Mouse (Mus musculus) embryonic facial prominence, embryonic 13.5 days (tissue): Measurements from ENCODE around the gene Epha7. TPM values are rescaled to one million over a fixed set of nuclear protein-coding genes. Genes with fewer than 3 reads are reported as not detected.

Experiments used
- ATAC-seq: fragments of 200-750 bp; cut with Nextera tagmentation; 2 replicates; pipeline ENCODE4 v1.8.0; 2017; ENCODE audit warnings: low read depth; ENCODE audit not compliant: insufficient number of reproducible peaks, insufficient read depth, low FRiP score, low TSS enrichment
- H3K27ac ChIP-seq: fragments of 300-500 bp; sonication (generic); 2 replicates; pipeline ENCODE4 v1.5.1; 2015; ENCODE audit warnings: moderate library complexity, mild to moderate bottlenecking, inconsistent platforms
- H3K27me3 ChIP-seq: fragments of 300-500 bp; sonication (generic); 2 replicates; pipeline ENCODE4 v1.6.1; 2015; ENCODE audit warnings: mild to moderate bottlenecking, inconsistent platforms
- H3K36me3 ChIP-seq: fragments of 300-500 bp; sonication (generic); 2 replicates; pipeline ENCODE4 v1.6.1; 2015; ENCODE audit warnings: mild to moderate bottlenecking, inconsistent platforms
- H3K4me1 ChIP-seq: fragments of 300-500 bp; sonication (generic); 2 replicates; pipeline ENCODE4 v1.6.1; 2015; ENCODE audit warnings: inconsistent platforms
- H3K4me2 ChIP-seq: fragments of 300-500 bp; sonication (generic); 2 replicates; pipeline ENCODE4 v1.6.1; 2015; ENCODE audit warnings: moderate library complexity, mild to moderate bottlenecking, inconsistent platforms
- H3K4me3 ChIP-seq: fragments of 300-500 bp; sonication (generic); 2 replicates; pipeline ENCODE4 v1.5.1; 2015; ENCODE audit warnings: mild to moderate bottlenecking, inconsistent platforms
- H3K9ac ChIP-seq: fragments of 300-500 bp; sonication (generic); 2 replicates; pipeline ENCODE4 v1.6.1; 2015; ENCODE audit warnings: mild to moderate bottlenecking, inconsistent platforms
- H3K9me3 ChIP-seq: fragments of 300-500 bp; sonication (generic); 2 replicates; pipeline ENCODE4 v1.6.1; 2016; ENCODE audit warnings: inconsistent platforms
- WGBS: fragments of 180-500 bp; shearing (Covaris S2); methylation state at CpG from one replicate; pipeline ENCODE4 v1.1.7; 2015; ENCODE audit warnings: mixed read lengths; 5-methylcytosine and 5-hydroxymethylcytosine counted together
- polyA plus RNA-seq: library from polyadenylated mRNA; unstranded; fragments of >200 nt; fragmentation: Nextera tagmentation; extraction: Ambion mirVana; gene quantifications from 2 replicates; pipeline ENCODE4 v1.2.1, GENCODE M21; 2015

Epha7 gene
- polyA plus RNA-seq, 1 experiment from 2014 or later: 61.1 TPM

DNA sequence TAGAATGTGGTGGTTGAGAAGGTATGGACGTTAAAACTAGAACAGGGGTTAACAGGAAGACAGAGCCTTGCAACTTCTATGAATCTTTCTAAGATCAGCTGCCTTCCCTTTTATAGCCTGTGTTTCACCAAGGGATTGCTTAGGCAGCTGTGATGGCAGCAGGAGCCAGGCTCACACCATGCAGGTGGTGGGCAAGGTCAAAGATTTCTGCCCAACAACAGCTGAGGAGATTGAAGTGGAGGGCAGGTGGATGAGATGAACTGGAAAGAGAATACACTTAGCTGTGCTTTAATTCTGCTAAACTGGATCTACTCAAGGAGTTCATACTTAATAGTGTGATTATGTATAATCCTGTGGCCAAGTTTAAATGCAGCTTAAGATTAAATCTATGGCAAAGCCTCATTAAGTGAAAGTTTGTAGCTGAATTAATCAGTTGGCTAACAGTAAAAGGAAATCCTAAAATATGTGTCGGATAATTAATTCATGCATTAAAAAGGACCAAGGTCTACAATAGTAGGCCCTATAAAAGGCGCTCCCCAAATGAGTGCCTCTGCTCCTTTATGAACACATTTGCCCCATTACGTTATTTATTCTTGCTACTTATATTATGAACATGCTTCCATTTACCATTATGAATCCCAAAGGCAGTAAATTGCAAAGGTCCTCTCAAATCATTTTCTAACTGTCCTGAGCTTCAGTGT, 89.2 kb downstream of the Epha7 start:
- no peaks in the 10 kb centered on the region for H3K9me3 ChIP-seq
- H3K36me3 ChIP-seq: no peaks in the 10 kb centered on the region
- no peak overlapping the region for H3K4me3 ChIP-seq
- H3K27ac ChIP-seq: no peak overlapping the region
- no peak overlapping the region for H3K4me2 ChIP-seq
- no peaks in the 10 kb centered on the region for H3K4me1 ChIP-seq
- no peaks in the 10 kb centered on the region for H3K27me3 ChIP-seq
- ATAC-seq: no peak
- 91% methylated on average over 4 of the region's 4 CpGs for WGBS
- no peak overlapping the region for H3K9ac ChIP-seq

DNA sequence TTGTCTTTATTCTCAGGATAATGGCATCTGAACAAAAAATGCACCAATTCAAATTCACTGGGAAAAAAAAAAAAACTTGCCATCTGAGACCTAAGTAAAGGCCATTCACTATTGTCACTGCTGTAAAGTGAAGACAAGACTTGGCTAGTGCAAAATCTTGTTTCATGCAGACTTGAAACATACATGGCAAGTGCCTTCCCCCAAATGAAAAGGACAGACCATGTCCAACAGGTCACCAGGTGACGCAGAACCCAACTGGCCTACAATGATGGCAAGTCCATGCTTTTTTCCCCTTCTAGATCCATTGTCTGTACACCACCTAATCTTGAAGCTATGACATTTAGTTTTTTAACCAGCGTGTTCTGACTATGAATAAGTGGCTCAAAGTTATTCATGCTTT, 94.1 kb downstream of the Epha7 start:
- 92% methylated on average over 2 of the region's 2 CpGs for WGBS
- Histone ChIP-seq H3K4me1 (no peaks in the 10 kb centered on the region), H3K27ac (no peak overlapping the region), H3K9ac (no peak overlapping the region), H3K4me3 (no peak overlapping the region), H3K27me3 (no peaks in the 10 kb centered on the region), H3K4me2 (no peak overlapping the region), H3K9me3 (no peaks in the 10 kb centered on the region), H3K36me3 (no peaks in the 10 kb centered on the region)
- ATAC-seq: no peak

DNA sequence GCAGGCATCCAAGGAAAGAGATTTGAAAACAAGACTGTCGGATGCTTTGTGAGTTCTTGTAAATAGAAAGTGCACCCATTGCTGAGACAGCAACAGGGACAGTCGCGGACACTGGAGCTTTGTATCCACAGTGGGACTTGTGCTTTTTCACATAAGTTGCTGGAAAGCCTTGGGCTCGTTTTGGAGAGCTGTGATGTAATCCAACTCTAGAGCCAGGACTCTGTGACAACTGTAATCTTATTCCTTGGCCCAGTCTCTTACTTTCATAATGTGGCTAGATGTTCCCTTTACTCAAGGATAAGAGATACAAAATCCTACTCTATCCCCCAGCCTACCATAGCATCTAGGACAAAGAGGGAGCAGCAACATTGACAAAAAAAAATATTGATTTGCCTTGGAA, 97.2 kb downstream of the Epha7 start:
- H3K27ac ChIP-seq: no peak overlapping the region
- H3K4me3 ChIP-seq: no peak overlapping the region
- 75% methylated on average over 4 of the region's 4 CpGs for WGBS
- no peaks in the 10 kb centered on the region for H3K4me1 ChIP-seq
- H3K9me3 ChIP-seq: no peaks in the 10 kb centered on the region
- no peaks in the 10 kb centered on the region for H3K36me3 ChIP-seq
- H3K9ac ChIP-seq: no peak overlapping the region
- ATAC-seq: no peak
- H3K4me2 ChIP-seq: no peak overlapping the region
- H3K27me3 ChIP-seq: no peaks in the 10 kb centered on the region

DNA sequence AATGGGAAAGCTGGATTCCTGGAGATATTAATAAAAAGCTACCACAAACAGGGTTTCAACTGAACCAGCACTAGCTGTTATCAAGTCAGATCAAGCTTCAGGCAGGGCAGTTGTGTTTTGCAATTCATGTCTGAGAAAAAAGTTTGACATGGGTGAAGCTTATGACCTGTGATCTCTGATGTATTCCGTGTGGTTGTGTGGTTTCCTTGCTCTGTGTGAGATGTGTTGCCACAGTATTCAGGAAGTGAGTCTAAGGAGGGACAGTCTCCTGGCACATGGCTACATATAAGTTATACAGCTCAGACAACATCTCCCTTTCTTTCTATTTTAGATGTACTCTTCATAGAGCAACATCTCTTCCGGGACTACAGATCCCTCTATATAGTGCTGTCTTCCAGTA, 99.1 kb downstream of the Epha7 start:
- 93% methylated on average over 2 of the region's 2 CpGs for WGBS
- no peaks in the 10 kb centered on the region for H3K36me3 ChIP-seq
- no peak overlapping the region for H3K4me3 ChIP-seq
- no peak for ATAC-seq
- H3K9ac ChIP-seq: no peak overlapping the region
- H3K9me3 ChIP-seq: no peaks in the 10 kb centered on the region
- no peaks in the 10 kb centered on the region for H3K27me3 ChIP-seq
- H3K4me2 ChIP-seq: no peak overlapping the region
- H3K27ac ChIP-seq: no peak overlapping the region
- no peaks in the 10 kb centered on the region for H3K4me1 ChIP-seq

DNA sequence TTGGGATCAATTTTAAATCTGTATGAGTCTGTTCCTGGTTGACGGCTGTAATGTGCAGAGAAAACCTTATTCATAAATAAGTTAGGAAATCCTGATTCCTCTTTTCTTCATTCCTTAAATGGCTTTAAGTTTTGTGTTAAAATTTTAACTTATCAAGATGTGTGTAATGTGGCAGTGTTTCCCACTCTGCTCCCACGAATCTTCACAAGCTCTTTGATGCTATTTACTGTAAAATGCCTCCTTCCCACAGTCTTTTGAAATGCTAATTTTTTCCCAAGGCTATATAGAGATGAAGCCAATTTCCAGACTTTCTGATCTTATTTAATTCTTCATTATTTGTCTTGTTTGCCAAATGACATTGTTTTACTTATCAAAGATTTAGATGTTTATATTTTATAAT, 100.7 kb downstream of the Epha7 start:
- Histone ChIP-seq H3K36me3 (no peaks in the 10 kb centered on the region), H3K4me1 (no peaks in the 10 kb centered on the region), H3K9me3 (no peaks in the 10 kb centered on the region), H3K27me3 (no peaks in the 10 kb centered on the region), H3K4me3 (no peak overlapping the region), H3K4me2 (no peak overlapping the region), H3K27ac (no peak overlapping the region), H3K9ac (no peak overlapping the region)
- WGBS: 56% methylated on average over 2 of the region's 2 CpGs
- ATAC-seq: no peak

DNA sequence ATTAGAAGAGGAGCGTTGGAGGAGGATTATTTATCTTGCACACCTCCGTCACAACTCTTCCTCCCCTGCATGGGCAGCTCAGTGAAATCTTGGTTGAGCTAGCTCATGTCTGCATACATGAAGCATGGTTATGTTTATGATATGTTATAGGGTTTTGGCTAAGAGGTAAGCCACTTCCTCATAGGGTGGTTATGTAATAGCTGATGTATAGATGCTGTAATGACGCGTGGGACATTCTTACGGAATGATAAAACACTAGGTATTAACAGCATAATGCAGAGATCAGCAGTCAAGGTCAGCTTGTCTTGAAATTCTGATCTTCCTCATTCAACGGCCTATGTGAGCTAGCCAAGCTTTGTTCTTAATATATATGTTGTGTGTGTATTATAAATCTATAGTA, 107.7 kb downstream of the Epha7 start:
- H3K27me3 ChIP-seq: no peaks in the 10 kb centered on the region
- no peak overlapping the region for H3K4me3 ChIP-seq
- no peaks in the 10 kb centered on the region for H3K9me3 ChIP-seq
- H3K27ac ChIP-seq: no peak overlapping the region
- H3K36me3 ChIP-seq: no peaks in the 10 kb centered on the region
- H3K9ac ChIP-seq: no peak overlapping the region
- no peaks in the 10 kb centered on the region for H3K4me1 ChIP-seq
- 95% methylated on average over 6 of the region's 6 CpGs for WGBS
- no peak for ATAC-seq
- no peak overlapping the region for H3K4me2 ChIP-seq

DNA sequence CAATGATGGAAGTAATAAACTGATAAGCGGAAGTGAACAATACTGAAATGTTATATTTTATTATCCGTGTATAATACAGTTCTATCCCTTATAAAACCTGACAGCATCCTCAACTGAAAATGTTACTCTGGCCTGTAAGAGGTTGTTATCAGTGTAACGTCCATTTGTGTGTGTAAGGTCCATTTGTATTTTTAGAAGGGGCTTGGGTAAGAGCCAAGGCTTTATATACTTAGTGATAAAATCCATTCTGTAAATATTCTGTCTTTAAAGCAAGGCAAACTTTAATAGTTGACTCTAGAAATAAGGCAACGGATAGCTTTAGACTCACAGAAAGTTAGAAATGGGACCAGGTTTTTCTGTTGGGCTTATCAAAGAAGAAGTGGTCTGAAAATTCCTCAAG, 113.1 kb downstream of the Epha7 start:
- H3K36me3 ChIP-seq: no peaks in the 10 kb centered on the region
- no peak overlapping the region for H3K9ac ChIP-seq
- no peaks in the 10 kb centered on the region for H3K4me1 ChIP-seq
- whole genome bisulfite sequencing: 90% methylated on average over 4 of the region's 4 CpGs
- ATAC-seq: no peak
- H3K4me2 ChIP-seq: no peak overlapping the region
- no peaks in the 10 kb centered on the region for H3K9me3 ChIP-seq
- no peak overlapping the region for H3K27ac ChIP-seq
- no peaks in the 10 kb centered on the region for H3K27me3 ChIP-seq
- no peak overlapping the region for H3K4me3 ChIP-seq

DNA sequence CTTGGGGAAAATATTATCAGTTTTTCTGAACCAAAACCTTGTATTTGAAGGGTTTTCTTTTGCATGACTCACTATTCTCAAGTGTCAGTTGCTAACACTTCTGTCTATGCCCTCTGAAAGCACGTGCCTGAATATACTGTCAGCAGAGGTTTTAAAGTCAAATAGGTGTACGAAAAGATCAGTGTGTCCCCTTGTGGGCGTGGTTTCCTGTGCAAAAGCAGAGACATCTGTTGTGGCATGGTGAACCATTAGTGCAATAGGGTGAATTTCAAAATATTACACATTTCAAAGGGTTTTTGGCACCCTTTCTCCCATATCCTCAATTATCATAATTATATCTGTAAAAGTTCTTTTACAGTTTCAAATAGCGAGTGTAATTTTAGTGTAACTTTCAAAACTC, 120.5 kb downstream of the Epha7 start:
- Histone ChIP-seq H3K36me3 (0 out of 2 replicates have a peak, but pooled peaks cover under 1% of the 10 kb centered on the region), H3K4me1 (no peaks in the 10 kb centered on the region; the same call in 1 of the 2 replicates), H3K27ac (no peak overlapping the region), H3K4me2 (no peak overlapping the region), H3K4me3 (no peak overlapping the region), H3K27me3 (no peaks in the 10 kb centered on the region), H3K9me3 (no peaks in the 10 kb centered on the region), H3K9ac (no peak overlapping the region)
- no peak for ATAC-seq
- WGBS: 75% methylated on average over 4 of the region's 4 CpGs

DNA sequence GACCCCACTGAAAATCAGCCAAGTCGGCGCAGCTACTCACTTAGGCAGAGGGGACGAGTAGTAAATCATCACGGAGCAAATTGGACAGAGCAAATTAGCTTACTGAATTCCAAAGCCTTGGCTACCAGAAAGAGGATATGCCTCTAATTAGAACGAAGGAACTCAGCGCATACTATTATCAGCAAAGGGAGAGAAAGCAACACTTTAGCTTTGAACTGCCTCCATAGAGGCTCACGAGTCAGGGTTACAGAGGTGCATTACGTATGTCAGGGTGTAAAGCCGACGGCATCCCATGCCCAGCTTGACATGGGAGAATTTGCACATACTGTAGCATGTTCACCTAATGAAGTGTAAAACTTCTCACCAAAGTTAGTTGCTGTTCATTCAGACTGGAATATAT, 121.9 kb downstream of the Epha7 start:
- ATAC-seq: no peak
- no peak overlapping the region for H3K4me3 ChIP-seq
- H3K27ac ChIP-seq: no peak overlapping the region
- peaks cover 5% of the 10 kb centered on the region; the same call in 1 of the 2 replicates for H3K36me3 ChIP-seq
- H3K4me1 ChIP-seq: no peaks in the 10 kb centered on the region; the same call in 1 of the 2 replicates
- no peak overlapping the region for H3K9ac ChIP-seq
- H3K27me3 ChIP-seq: no peaks in the 10 kb centered on the region
- no peaks in the 10 kb centered on the region for H3K9me3 ChIP-seq
- 60% methylated on average over 10 of the region's 10 CpGs for WGBS
- H3K4me2 ChIP-seq: no peak overlapping the region

DNA sequence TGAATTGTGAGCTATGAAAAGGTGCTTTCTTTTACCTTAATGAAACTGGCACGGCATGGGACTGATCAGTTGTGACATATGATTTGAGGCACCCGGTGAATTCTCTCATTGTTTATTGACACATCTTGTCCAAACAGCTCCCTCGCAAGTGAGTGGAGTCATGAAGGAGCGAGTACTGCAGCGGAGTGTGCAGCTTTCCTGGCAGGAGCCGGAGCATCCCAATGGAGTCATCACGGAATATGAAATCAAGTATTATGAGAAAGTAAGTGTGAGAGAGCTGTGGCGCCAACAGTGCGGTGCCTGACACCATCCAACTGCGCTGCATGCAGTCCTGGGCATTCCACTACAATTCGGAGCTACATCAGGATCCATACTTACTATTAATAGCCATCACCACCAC, 122.6 kb downstream of the Epha7 start:
- H3K36me3 ChIP-seq: peaks cover 5% of the 10 kb centered on the region; the same call in 1 of the 2 replicates
- no peak for ATAC-seq
- no peak overlapping the region for H3K9ac ChIP-seq
- no peaks in the 10 kb centered on the region for H3K9me3 ChIP-seq
- no peak overlapping the region for H3K4me3 ChIP-seq
- no peaks in the 10 kb centered on the region for H3K27me3 ChIP-seq
- H3K4me2 ChIP-seq: no peak overlapping the region
- H3K4me1 ChIP-seq: no peaks in the 10 kb centered on the region; the same call in 1 of the 2 replicates
- WGBS: 90% methylated on average over 11 of the region's 11 CpGs
- H3K27ac ChIP-seq: no peak overlapping the region

DNA sequence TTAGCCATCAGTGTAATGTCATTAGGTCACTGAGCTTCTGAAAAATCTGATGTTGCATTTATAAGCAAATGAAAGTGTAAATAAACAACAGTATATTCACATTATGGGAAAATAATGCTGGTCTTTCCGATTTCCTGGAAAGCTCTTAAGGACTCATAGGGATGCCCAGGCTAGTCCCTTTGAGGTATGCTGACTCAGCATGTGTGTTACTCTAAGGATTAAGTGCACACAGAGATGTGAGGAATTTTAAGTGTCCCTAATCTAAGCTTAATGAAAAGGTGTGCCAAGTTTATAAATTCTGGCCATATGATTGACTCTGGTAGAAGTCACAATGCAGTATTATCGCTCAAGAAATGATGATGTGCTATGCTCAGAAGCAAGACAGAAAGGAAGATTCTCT, 127.8 kb downstream of the Epha7 start:
- 94% methylated on average over 2 of the region's 2 CpGs for WGBS
- H3K36me3 ChIP-seq: peaks cover 11% of the 10 kb centered on the region

DNA sequence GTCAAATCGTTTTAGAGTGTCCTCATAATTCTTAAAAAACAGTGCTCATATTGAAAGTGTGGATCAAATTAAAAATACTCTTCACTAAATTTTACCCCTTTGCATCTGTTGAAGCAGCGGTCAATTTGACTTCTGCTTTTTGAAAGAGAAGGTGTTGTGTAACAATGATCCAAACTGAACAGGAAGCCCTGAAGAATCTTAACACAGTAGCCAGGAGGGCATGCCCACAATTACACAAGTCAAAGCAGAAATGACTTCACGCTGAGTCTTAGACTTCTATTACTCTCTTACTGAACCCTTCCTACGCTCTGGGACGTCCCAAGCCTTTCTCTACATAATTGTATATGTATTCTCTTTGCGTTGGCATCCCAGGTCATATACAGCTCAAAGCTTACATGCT, 131.3 kb downstream of the Epha7 start:
- Histone ChIP-seq H3K4me3 (no peak overlapping the region), H3K4me2 (no peak overlapping the region), H3K36me3 (peaks cover 11% of the 10 kb centered on the region), H3K9me3 (no peaks in the 10 kb centered on the region), H3K27me3 (no peaks in the 10 kb centered on the region), H3K4me1 (no peaks in the 10 kb centered on the region), H3K9ac (no peak overlapping the region), H3K27ac (no peak overlapping the region)
- 85% methylated on average over 6 of the region's 6 CpGs for WGBS
- ATAC-seq: no peak

More for the DNA sequence above, 127.8 kb downstream of the Epha7 start:
- Histone ChIP-seq H3K4me1 (no peaks in the 10 kb centered on the region), H3K9me3 (no peaks in the 10 kb centered on the region), H3K4me3 (no peak overlapping the region), H3K27ac (no peak overlapping the region), H3K4me2 (no peak overlapping the region), H3K27me3 (no peaks in the 10 kb centered on the region), H3K9ac (no peak overlapping the region)
- no peak for ATAC-seq
